Mouse (Mus musculus) gastrocnemius, postnatal 10 days (tissue): Measurements from ENCODE around the gene Slc39a11. TPM values are rescaled to one million over a fixed set of nuclear protein-coding genes. Genes with fewer than 3 reads are reported as not detected.
A peak's percentile ranks its signal among the peaks of the same experiment; 100 is the strongest.
"Not testable (repeated sequence)": the region's sequence is repeated elsewhere in the genome, so short reads cannot be mapped to it uniquely, and the experiment has no call there.

Experiments
- DNase-seq: peaks from one replicate; pipeline ENCODE4 v3.0.0; 2021; ENCODE audit warnings: mixed read lengths
- total RNA-seq, 2 experiments: library from RNA; stranded (reverse); gene quantifications; 2 replicates each; pipeline ENCODE4 v1.2.3; 2021

The Slc39a11 gene
- total RNA-seq, 2 experiments from 2014 or later: 4.9 to 7.2 TPM

DNA sequence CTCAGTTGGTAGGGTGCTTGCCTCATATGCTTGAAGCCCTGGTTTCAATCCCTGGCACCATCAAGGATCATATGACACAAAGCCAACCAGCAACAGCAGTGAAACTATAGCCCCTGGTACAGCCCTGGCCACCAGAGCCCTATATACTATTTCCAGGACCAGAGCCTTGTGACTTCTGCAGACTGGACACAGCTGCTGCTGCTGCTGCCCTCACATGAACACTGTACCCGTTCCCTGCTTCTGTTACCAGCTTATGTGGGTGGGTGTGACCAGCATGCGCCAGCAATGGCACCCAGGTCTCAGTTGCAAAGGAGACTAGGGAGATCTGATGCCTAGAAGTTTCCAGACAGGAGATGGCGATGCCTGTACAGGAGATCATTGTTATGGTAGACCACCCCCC lies 52.2 kb downstream of the Slc39a11 start:
- DNase-seq: no peak

DNA sequence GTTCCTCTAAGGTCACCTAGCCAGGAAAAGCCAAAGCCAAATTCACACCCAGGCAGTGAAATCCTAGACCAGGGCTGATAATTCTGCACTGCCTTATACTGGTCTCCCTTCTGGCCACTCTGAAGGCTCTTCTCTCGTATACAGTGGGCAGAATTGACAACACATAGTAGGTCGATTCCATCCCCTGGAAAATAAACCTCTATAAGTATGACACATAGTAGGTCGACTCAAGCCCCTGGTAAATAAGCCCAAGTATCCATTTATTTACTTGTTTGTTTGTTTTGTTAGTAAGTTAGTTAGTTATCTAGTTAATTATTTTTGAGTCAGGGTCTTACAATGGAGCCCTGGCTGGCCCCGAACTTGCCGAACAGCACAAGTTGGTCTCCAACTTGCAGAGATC lies 54.7 kb downstream of the Slc39a11 start:
- no peak for DNase-seq

- DNase-seq: no peak
Measured at GRCm38 (mm10) chr11:113588936-113589335, 60.9 kb downstream of the Slc39a11 start.

DNA sequence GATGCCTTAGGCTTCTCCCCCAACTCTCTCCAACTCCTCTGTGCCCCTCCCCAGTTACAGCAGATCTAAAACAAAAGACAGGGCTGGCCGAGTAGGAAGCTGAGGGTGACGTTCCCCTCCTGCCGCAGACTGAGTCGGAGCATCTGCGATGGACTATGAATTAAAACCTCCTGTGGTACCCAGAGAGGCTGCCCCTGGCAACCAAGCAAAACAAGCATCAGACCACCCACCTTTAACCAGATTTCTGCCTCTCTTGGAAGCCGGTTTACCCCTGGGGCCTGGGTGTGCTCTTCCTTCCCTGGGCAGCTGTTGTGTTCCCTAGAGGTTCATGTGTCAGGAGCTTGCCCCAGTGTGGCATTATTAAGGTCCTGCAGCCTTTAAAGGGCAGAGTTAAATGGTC lies 63.5 kb downstream of the Slc39a11 start:
- DNase-seq: no peak

GRCm38 (mm10) chr11:113583879-113584661 lies 65.8 kb downstream of the Slc39a11 start:
- DNase-seq: no peak

- no peak for DNase-seq
Measured at GRCm38 (mm10) chr11:113577221-113577620, 72.7 kb downstream of the Slc39a11 start.

DNA sequence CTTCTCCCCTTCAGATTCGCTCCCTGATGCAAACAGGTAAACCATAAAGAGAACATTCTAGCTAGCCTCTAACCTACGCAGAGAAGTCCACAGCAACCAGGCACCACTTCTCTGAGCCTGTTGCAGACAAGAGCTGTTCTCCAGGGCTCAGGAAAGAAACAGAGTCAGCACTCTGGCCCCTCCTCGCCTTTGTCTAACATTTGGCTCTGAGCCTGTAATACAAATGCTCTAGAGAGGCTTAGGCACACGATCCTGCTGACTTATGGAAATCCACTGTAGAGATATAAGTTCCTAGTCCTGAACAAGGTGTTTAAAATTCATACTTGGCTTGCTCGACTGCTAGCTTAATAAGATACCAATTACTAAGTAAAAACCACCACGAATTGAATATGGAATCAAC lies 77.2 kb downstream of the Slc39a11 start:
- no peak for DNase-seq

- no peak for DNase-seq
Measured at GRCm38 (mm10) chr11:113571616-113572015, 78.3 kb downstream of the Slc39a11 start.

GRCm38 (mm10) chr11:113568999-113569398 lies 80.9 kb downstream of the Slc39a11 start:
- DNase-seq: no peak

GRCm38 (mm10) chr11:113567926-113568325 lies 82.0 kb downstream of the Slc39a11 start:
- not testable (repeated sequence) for DNase-seq

GRCm38 (mm10) chr11:113565006-113565995 lies 84.6 kb downstream of the Slc39a11 start:
- DNase-seq: peak; percentile 77

DNA sequence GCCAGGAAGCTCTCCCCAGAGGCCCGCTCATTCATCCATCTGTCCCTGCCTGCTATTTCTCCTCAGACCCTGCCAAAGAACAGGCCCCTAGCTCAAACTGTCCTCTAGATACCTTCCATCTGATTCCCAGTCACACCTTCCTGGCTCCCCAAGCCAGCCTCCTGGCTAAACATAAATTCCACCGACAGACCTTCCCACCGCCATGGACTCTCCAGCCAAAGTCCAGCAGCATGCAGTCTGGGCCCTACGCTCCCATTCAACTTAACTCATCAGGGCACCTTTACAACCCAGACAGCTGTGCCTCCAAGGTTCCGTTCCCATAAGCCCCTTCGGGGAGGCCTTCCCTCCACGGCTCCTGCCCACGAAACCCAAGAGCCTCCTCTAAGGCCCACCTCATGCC lies 87.6 kb downstream of the Slc39a11 start:
- DNase-seq: no peak

GRCm38 (mm10) chr11:113560150-113560549 lies 89.7 kb downstream of the Slc39a11 start:
- no peak for DNase-seq

- DNase-seq: no peak
Measured at GRCm38 (mm10) chr11:113558505-113558904, 91.4 kb downstream of the Slc39a11 start.

- no peak for DNase-seq
Measured at GRCm38 (mm10) chr11:113556142-113556541, 93.7 kb downstream of the Slc39a11 start.

DNA sequence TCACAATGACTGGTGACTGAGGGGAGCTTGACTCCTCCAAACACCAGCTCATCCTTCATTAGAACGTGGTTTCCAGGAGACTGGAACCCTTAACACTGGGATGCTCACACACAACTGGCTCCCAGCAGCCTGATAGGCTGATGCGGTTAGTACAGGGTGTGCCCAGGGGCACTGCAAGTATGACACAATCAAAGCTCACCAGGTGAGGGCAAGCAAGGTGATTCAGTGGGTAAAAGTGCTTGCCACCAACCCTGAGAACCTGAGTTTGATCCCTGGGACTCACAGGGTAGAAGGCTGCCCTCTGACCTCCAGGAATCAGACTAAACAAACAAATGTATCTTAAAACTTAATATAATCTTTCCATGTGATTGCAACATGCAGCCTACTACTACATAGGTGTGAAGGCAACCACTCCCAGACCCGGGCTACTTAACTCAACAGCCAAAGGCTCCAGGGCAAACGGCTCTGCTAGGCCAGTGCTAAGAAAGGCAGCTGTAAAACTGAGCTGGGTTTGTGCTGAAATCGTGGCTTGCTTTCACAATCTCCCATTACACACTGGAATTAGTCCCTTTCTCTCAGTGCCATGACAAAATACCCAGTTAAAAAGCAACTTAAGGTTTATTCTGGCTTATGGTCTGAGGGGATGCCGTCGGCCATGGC lies 95.0 kb downstream of the Slc39a11 start:
- DNase-seq: no peak

- DNase-seq: no peak
Measured at GRCm38 (mm10) chr11:113554194-113554593, 95.7 kb downstream of the Slc39a11 start.

DNA sequence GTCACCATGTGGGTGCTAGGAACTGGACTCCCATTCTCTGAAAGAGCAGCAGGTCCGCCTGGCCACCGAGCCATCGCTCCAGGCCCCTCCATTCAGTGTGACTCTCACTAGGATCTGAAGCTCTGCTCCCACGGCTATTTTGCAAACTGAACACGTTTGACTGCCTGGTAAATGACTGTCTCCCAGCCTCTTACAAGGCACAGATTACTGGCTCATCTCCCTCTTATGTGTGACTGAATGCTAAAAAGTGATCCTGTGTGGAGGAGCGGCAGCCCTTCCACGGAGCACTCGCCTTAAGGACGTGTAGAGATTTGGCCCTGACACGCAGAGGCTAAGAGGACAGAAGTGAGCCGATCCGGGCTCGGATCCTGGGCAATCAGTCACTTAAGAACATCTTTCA lies 96.3 kb downstream of the Slc39a11 start:
- DNase-seq: no peak

GRCm38 (mm10) chr11:113552539-113552938 lies 97.3 kb downstream of the Slc39a11 start:
- no peak for DNase-seq

DNA sequence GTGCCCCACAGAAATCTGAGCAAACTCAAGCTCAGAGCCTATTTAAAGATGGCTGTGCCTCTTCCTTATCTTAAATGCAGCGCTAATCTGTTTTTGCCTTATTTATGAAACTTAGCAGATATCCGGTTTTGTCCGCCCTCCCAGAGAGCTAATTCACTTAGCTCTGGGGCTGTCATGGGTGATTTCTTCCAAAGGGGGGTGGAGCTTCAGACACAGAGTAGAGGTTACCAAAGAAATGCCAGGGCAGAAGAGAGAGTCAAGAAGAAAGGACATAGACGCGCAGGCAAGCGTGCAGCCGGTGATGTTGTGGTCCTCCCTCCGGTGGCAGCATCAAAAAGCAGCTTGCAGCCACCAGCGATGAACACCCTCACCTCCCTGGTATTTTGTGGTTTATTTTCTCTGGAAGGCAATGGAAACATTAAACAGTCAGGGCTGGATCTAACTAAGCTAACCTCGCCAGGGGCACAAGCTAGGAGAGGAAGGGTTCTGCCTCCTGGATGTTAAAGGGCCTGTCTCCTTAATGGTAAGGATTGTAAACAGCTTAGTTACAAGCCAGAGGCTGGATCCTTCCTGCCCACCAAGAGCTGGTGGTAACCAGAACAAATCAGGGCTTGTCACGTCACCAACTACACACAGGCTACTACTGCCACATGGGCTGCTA lies 103.5 kb downstream of the Slc39a11 start:
- DNase-seq: no peak

- DNase-seq: no peak
Measured at GRCm38 (mm10) chr11:113544017-113544640, 105.8 kb downstream of the Slc39a11 start.

GRCm38 (mm10) chr11:113541073-113541472 lies 108.8 kb downstream of the Slc39a11 start:
- DNase-seq: no peak
